Mouse (Mus musculus): ENCODE measurements around the gene Smap2.

DNA sequence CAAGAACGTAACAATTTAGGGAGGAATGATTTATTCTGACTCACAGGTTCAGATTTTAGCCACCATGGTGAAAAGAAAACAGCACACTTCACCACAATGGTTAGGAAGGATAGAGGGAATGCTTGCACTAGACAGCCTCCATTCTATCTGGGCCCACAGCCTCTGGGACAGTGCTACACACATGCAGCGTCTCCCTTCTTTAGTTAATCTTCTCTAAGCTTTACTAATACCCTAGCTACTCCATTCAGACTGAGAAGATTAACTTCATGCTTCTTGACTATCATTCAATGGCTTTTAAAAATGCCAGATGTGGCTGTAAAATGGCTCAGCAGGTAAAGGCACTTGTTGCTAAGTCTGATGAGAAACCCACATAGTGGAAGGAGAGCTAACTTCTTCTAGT is 24.8 kb downstream of the Smap2 start:
- no peak for TF ChIP-seq MEF2A (IDR thresholded peaks at IDR 0.05; ENCODE audit: borderline replicate concordance, low read depth, low read length)
- TF ChIP-seq CHD1 (IDR thresholded peaks at IDR 0.05; ENCODE audit: low read depth, low read length) = no peak
- TF ChIP-seq CTCF (conservative IDR thresholded peaks at IDR 0.05 in 1 of 2, IDR thresholded peaks at IDR 0.05 in 1 of 2; ENCODE audit: low read depth in 2 of 2, low read length in 2 of 2) = no peak
- no peak for TF ChIP-seq ZC3H11A (IDR thresholded peaks at IDR 0.05; ENCODE audit: low read depth, low read length)
- no peak for TF ChIP-seq BHLHE40 (IDR thresholded peaks at IDR 0.05; ENCODE audit: low read depth, low read length)
- no peak for TF ChIP-seq MAX (IDR thresholded peaks at IDR 0.05; ENCODE audit: low read length)
- TF ChIP-seq ELF1 (IDR thresholded peaks at IDR 0.05; ENCODE audit: low read depth, low read length) = no peak
- TF ChIP-seq ZNF384 (IDR thresholded peaks at IDR 0.05; ENCODE audit: low read depth, low read length) = no peak
- TF ChIP-seq ETS1 (conservative IDR thresholded peaks at IDR 0.05; ENCODE audit: low read depth, low read length) = no peak
- no peak for TF ChIP-seq NRF1 (IDR thresholded peaks at IDR 0.05; ENCODE audit: low read depth, low read length)
- TF ChIP-seq MAFK (IDR thresholded peaks at IDR 0.05; ENCODE audit: insufficient replicate concordance, low read length) = no peak
- no peak for TF ChIP-seq POLR2A (IDR thresholded peaks at IDR 0.05; ENCODE audit: low read depth, low read length)
- no peak for TF ChIP-seq RAD21 (IDR thresholded peaks at IDR 0.05; ENCODE audit: low read depth, low read length)
